Mouse (Mus musculus): ENCODE results near the gene Pip4k2b. TPM values are rescaled to one million over a fixed set of nuclear protein-coding genes. Genes with fewer than 3 reads are reported as not detected.
A peak's percentile ranks its signal among the peaks of the same experiment; 100 is the strongest.

Pip4k2b gene
- polyA plus RNA-seq, 1 experiment: 63.3 TPM

GRCm38 (mm10) chr11:97670234-97671176 is 74.0 kb downstream of the Pip4k2b start:
- DNase-seq (ENCODE audit: extremely low spot score in 1 of 2, low spot score in 1 of 2): peak; percentile 56 to 57

- no peak for DNase-seq (ENCODE audit: extremely low spot score in 1 of 2, low spot score in 1 of 2)
Observed at GRCm38 (mm10) chr11:97669829-97670228, 74.7 kb downstream of the Pip4k2b start.

- DNase-seq (ENCODE audit: extremely low spot score in 1 of 2, low spot score in 1 of 2): no peak
Observed at GRCm38 (mm10) chr11:97669268-97669667, 75.2 kb downstream of the Pip4k2b start.

- no peak for DNase-seq (ENCODE audit: extremely low spot score in 1 of 2, low spot score in 1 of 2)
Observed at GRCm38 (mm10) chr11:97668160-97668559, 76.3 kb downstream of the Pip4k2b start.

- DNase-seq (ENCODE audit: extremely low spot score in 1 of 2, low spot score in 1 of 2): no peak
Observed at GRCm38 (mm10) chr11:97666794-97667193, 77.7 kb downstream of the Pip4k2b start.

- DNase-seq (ENCODE audit: extremely low spot score in 1 of 2, low spot score in 1 of 2): no peak
Observed at GRCm38 (mm10) chr11:97666221-97666620, 78.3 kb downstream of the Pip4k2b start.

GRCm38 (mm10) chr11:97665431-97665830 is 79.1 kb downstream of the Pip4k2b start:
- no peak for DNase-seq (ENCODE audit: extremely low spot score in 1 of 2, low spot score in 1 of 2)

Other genes with a start within 250 kb of the Pip4k2b start
- 0.13 and 0.24 TPM in 2 replicates for gene 4933428G20Rik, start 244.4 kb downstream of the Pip4k2b start, polyA plus RNA-seq (2012; rRNA removed)
- 117 and 123 TPM in 2 replicates for gene Srcin1, start 168.5 kb downstream of the Pip4k2b start, polyA plus RNA-seq (2012; rRNA removed)
- 49.4 and 65.0 TPM in 2 replicates for gene Epop, start 115.0 kb downstream of the Pip4k2b start, polyA plus RNA-seq (2012; rRNA removed)
- gene Mllt6, start 81.3 kb downstream of the Pip4k2b start, polyA plus RNA-seq (2012; rRNA removed): 74.9 and 84.0 TPM in 2 replicates
- 51.9 and 54.8 TPM in 2 replicates for gene Cisd3, start 58.9 kb downstream of the Pip4k2b start, polyA plus RNA-seq (2012; rRNA removed)
- 74.6 and 83.8 TPM in 2 replicates for gene Pcgf2, start 44.2 kb downstream of the Pip4k2b start, polyA plus RNA-seq (2012; rRNA removed)
- 241 and 243 TPM in 2 replicates for gene Psmb3, start 41.3 kb downstream of the Pip4k2b start, polyA plus RNA-seq (2012; rRNA removed)
- gene Cwc25, start 21.9 kb upstream of the Pip4k2b start, polyA plus RNA-seq (2012; rRNA removed): 18.0 and 19.0 TPM in 2 replicates
- gene 1700001P01Rik, start 31.2 kb upstream of the Pip4k2b start, polyA plus RNA-seq (2012; rRNA removed): 0.34 and 0.78 TPM in 2 replicates
- gene Rpl23, start 37.7 kb upstream of the Pip4k2b start, polyA plus RNA-seq (2012; rRNA removed): 342 and 345 TPM in 2 replicates
- 108 and 111 TPM in 2 replicates for gene Lasp1, start 54.3 kb upstream of the Pip4k2b start, polyA plus RNA-seq (2012; rRNA removed)
- 102 and 104 TPM in 2 replicates for gene B230217C12Rik, start 96.1 kb upstream of the Pip4k2b start, polyA plus RNA-seq (2012; rRNA removed)
- gene Fbxo47, start 139.4 kb upstream of the Pip4k2b start, polyA plus RNA-seq (2012; rRNA removed): 0.48 and 0.76 TPM in 2 replicates
- 11.1 and 11.4 TPM in 2 replicates for gene Plxdc1, start 241.7 kb upstream of the Pip4k2b start, polyA plus RNA-seq (2012; rRNA removed)

Data from frontal cortex, adult 2 months (tissue).